Mouse (Mus musculus) ES-E14 (cell line): ENCODE results near the gene Vps26b.

Source experiments
- CHD2 ChIP-seq: IDR thresholded peaks from 2 replicates; pipeline ENCODE4 v1.6.1; 2014; ENCODE audit warnings: mild to moderate bottlenecking, low read depth, low read length, inconsistent platforms
- HCFC1 ChIP-seq: IDR thresholded peaks from 2 replicates; pipeline ENCODE4 v1.6.1; 2012; ENCODE audit warnings: low read length, inconsistent platforms, borderline replicate concordance; ENCODE audit not compliant: insufficient read depth
- MAFK ChIP-seq: IDR thresholded peaks from 2 replicates; pipeline ENCODE4 v1.6.1; 2014; ENCODE audit warnings: mild to moderate bottlenecking, low read depth, low read length, inconsistent platforms; ENCODE audit not compliant: insufficient read depth
- ZC3H11A ChIP-seq: IDR thresholded peaks from 2 replicates; pipeline ENCODE4 v1.6.1; 2012; ENCODE audit warnings: low read depth, mild to moderate bottlenecking, inconsistent platforms, low read length, borderline replicate concordance
- ZNF384 ChIP-seq: IDR thresholded peaks from 2 replicates; pipeline ENCODE4 v1.6.1; 2012; ENCODE audit warnings: low read depth, low read length, inconsistent platforms

GRCm38 (mm10) chr9:27029022-27029827, 640 bp downstream of the Vps26b start:
- TF ChIP-seq ZC3H11A = no peak
- no peak for TF ChIP-seq MAFK
- no peak for TF ChIP-seq CHD2
- TF ChIP-seq HCFC1 = no peak; the same call in 1 of the 2 replicates
- no peak for TF ChIP-seq ZNF384
